Mouse (Mus musculus) induced T-regulatory cell, adult 2 months (primary cell): ENCODE measurements around the gene Itpr1.

Experiments
- DNase-seq: peaks from one replicate; pipeline ENCODE4 v3.0.0-alpha.2; 2012; ENCODE audit warnings: low read depth

The Itpr1 gene

GRCm38 (mm10) chr6:108278826-108279630 lies 66.1 kb downstream of the Itpr1 start:
- DNase-seq, result peak; percentile 82

GRCm38 (mm10) chr6:108282131-108282530 lies 69.2 kb downstream of the Itpr1 start:
- no peak for DNase-seq

- no peak for DNase-seq
Measured at GRCm38 (mm10) chr6:108282621-108283020, 69.7 kb downstream of the Itpr1 start.

- no peak for DNase-seq
Measured at GRCm38 (mm10) chr6:108284688-108285087, 71.8 kb downstream of the Itpr1 start.

- DNase-seq, result no peak
Measured at GRCm38 (mm10) chr6:108288979-108289378, 76.1 kb downstream of the Itpr1 start.

- no peak for DNase-seq
Measured at GRCm38 (mm10) chr6:108290978-108291377, 78.1 kb downstream of the Itpr1 start.

- no peak for DNase-seq
Measured at GRCm38 (mm10) chr6:108291556-108291955, 78.7 kb downstream of the Itpr1 start.

GRCm38 (mm10) chr6:108301856-108302255 lies 89.0 kb downstream of the Itpr1 start:
- no peak for DNase-seq

- no peak for DNase-seq
Measured at GRCm38 (mm10) chr6:108303619-108304567, 91.0 kb downstream of the Itpr1 start.

GRCm38 (mm10) chr6:108305171-108305779 lies 92.4 kb downstream of the Itpr1 start:
- DNase-seq, result no peak

GRCm38 (mm10) chr6:108306240-108306639 lies 93.3 kb downstream of the Itpr1 start:
- DNase-seq, result no peak

GRCm38 (mm10) chr6:108306910-108307584 lies 94.2 kb downstream of the Itpr1 start:
- peak; percentile 72 for DNase-seq

GRCm38 (mm10) chr6:108307770-108308169 lies 94.9 kb downstream of the Itpr1 start:
- DNase-seq, result no peak

- DNase-seq, result peak; percentile 75
Measured at GRCm38 (mm10) chr6:108309391-108310182, 96.7 kb downstream of the Itpr1 start.

- DNase-seq, result peak; percentile 53
Measured at GRCm38 (mm10) chr6:108313056-108313455, 100.2 kb downstream of the Itpr1 start.

GRCm38 (mm10) chr6:108313997-108314396 lies 101.1 kb downstream of the Itpr1 start:
- DNase-seq, result peak; percentile 70

- DNase-seq, result no peak
Measured at GRCm38 (mm10) chr6:108316268-108316824, 103.5 kb downstream of the Itpr1 start.

GRCm38 (mm10) chr6:108316951-108317350 lies 104.1 kb downstream of the Itpr1 start:
- DNase-seq, result no peak

GRCm38 (mm10) chr6:108321653-108322052 lies 108.8 kb downstream of the Itpr1 start:
- DNase-seq, result no peak

- DNase-seq, result peak; percentile 84
Measured at GRCm38 (mm10) chr6:108324464-108325025, 111.6 kb downstream of the Itpr1 start.
